Mouse (Mus musculus) limb, embryonic 10.5 days (tissue): ENCODE data around the gene Apod. TPM values are rescaled to one million over a fixed set of nuclear protein-coding genes. Genes with fewer than 3 reads are reported as not detected.

Experiments
- DNase-seq: peaks from one replicate; pipeline ENCODE4 v3.0.0-alpha.2; 2017; ENCODE audit warnings: low spot score
- H3K27ac ChIP-seq: fragments of 300-500 bp; sonication (generic); 2 replicates; pipeline ENCODE4 v1.5.1; 2016; ENCODE audit warnings: mild to moderate bottlenecking
- H3K27me3 ChIP-seq: fragments of 300-500 bp; sonication (generic); 2 replicates; pipeline ENCODE4 v1.6.1; 2016; ENCODE audit warnings: low read depth, mild to moderate bottlenecking; ENCODE audit not compliant: poor library complexity, severe bottlenecking
- H3K36me3 ChIP-seq: fragments of 300-500 bp; sonication (generic); 2 replicates; pipeline ENCODE4 v1.6.1; 2016; ENCODE audit warnings: mild to moderate bottlenecking, moderate library complexity
- H3K4me1 ChIP-seq: fragments of 300-500 bp; sonication (generic); 2 replicates; pipeline ENCODE4 v1.6.1; 2016
- H3K4me3 ChIP-seq: fragments of 300-500 bp; sonication (generic); 2 replicates; pipeline ENCODE4 v1.5.1; 2016; ENCODE audit warnings: mild to moderate bottlenecking, moderate library complexity
- H3K9me3 ChIP-seq: fragments of 300-500 bp; sonication (generic); replicated peaks from 2 replicates; pipeline ENCODE4 v1.6.1; 2016; ENCODE audit warnings: mild to moderate bottlenecking
- WGBS: fragments of 180-500 bp; shearing (Covaris S2); methylation state at CpG from one replicate; pipeline ENCODE4 v1.1.7; 2016; 5-methylcytosine and 5-hydroxymethylcytosine counted together
- polyA plus RNA-seq: library from polyadenylated mRNA; unstranded; fragments of >200 nt; fragmentation: Nextera tagmentation; extraction: Ambion mirVana; gene quantifications from 2 replicates; pipeline ENCODE4 v1.2.1, GENCODE M21; 2016

Gene Apod
- 5.9 and 6.5 TPM in 2 replicates for polyA plus RNA-seq

- no peak within 1 kb of the TSS for H3K4me3 ChIP-seq
- H3K9me3 ChIP-seq = no peaks in the 10 kb centered on the region
- H3K4me1 ChIP-seq = peaks cover 41% of the 10 kb centered on the region
- H3K36me3 ChIP-seq = no peaks in the 10 kb centered on the region
- peak within 1 kb of the TSS; percentile 80 for H3K27ac ChIP-seq
- 72% methylated on average over 9 of the region's 9 CpGs for WGBS
- no peaks in the 10 kb centered on the region for H3K27me3 ChIP-seq
- DNase-seq = peak; percentile 36
These were observed at the start of gene Apod for GRCm38 (mm10) chr16:31314497-31315233. TSS of gene Apod (minus strand) at chr16:31314808.

- H3K9me3 ChIP-seq = no peaks in the 10 kb centered on the region
- peaks cover 19% of the 10 kb centered on the region; the same call in 1 of the 2 replicates for H3K4me1 ChIP-seq
- H3K27ac ChIP-seq = no peak overlapping the region
- no peaks in the 10 kb centered on the region for H3K36me3 ChIP-seq
- no peak for DNase-seq
- no peaks in the 10 kb centered on the region for H3K27me3 ChIP-seq
- WGBS = 75% methylated on average over 11 of the region's 11 CpGs
- no peak overlapping the region for H3K4me3 ChIP-seq
These were observed 49.3 kb upstream of the Apod start for GRCm38 (mm10) chr16:31363685-31364436.

GRCm38 (mm10) chr16:31359542-31359941, 44.9 kb upstream of the Apod start:
- H3K27ac ChIP-seq = no peak overlapping the region

GRCm38 (mm10) chr16:31358991-31359390, 44.4 kb upstream of the Apod start:
- no peaks in the 10 kb centered on the region for H3K36me3 ChIP-seq
- H3K4me1 ChIP-seq = peaks cover 21% of the 10 kb centered on the region; the same call in 1 of the 2 replicates
- H3K9me3 ChIP-seq = no peaks in the 10 kb centered on the region
- peaks cover 11% of the 10 kb centered on the region; the same call in 1 of the 2 replicates for H3K27me3 ChIP-seq
- no peak overlapping the region for H3K27ac ChIP-seq
- no peak overlapping the region for H3K4me3 ChIP-seq
- no peak for DNase-seq
- 34% methylated on average over 9 of the region's 9 CpGs for WGBS

More at GRCm38 (mm10) chr16:31359542-31359941, 44.9 kb upstream of the Apod start:
- Histone ChIP-seq H3K36me3 (no peaks in the 10 kb centered on the region), H3K9me3 (no peaks in the 10 kb centered on the region), H3K4me3 (no peak overlapping the region), H3K27me3 (peaks cover 11% of the 10 kb centered on the region; the same call in 1 of the 2 replicates), H3K4me1 (peaks cover 22% of the 10 kb centered on the region; the same call in 1 of the 2 replicates)
- WGBS = 62% methylated on average over 5 of the region's 5 CpGs
- DNase-seq = no peak

- DNase-seq = no peak
- H3K36me3 ChIP-seq = no peaks in the 10 kb centered on the region
- WGBS = 44% methylated on average over 15 of the region's 15 CpGs
- H3K27ac ChIP-seq = no peak overlapping the region
- H3K4me1 ChIP-seq = peaks cover 17% of the 10 kb centered on the region; the same call in 1 of the 2 replicates
- H3K4me3 ChIP-seq = no peak overlapping the region
- H3K27me3 ChIP-seq = peaks cover 11% of the 10 kb centered on the region; the same call in 1 of the 2 replicates
- H3K9me3 ChIP-seq = no peaks in the 10 kb centered on the region
These were observed 44.0 kb upstream of the Apod start for GRCm38 (mm10) chr16:31358576-31358975.

GRCm38 (mm10) chr16:31355882-31356281, 41.3 kb upstream of the Apod start:
- 67% methylated on average over 6 of the region's 6 CpGs for WGBS
- Histone ChIP-seq H3K27ac (no peak overlapping the region), H3K27me3 (peaks cover 11% of the 10 kb centered on the region; the same call in 1 of the 2 replicates), H3K4me3 (no peak overlapping the region), H3K4me1 (peaks cover 14% of the 10 kb centered on the region; the same call in 1 of the 2 replicates), H3K36me3 (no peaks in the 10 kb centered on the region), H3K9me3 (no peaks in the 10 kb centered on the region)
- no peak for DNase-seq

GRCm38 (mm10) chr16:31354341-31355329, 40.0 kb upstream of the Apod start:
- Histone ChIP-seq H3K27ac (no peak overlapping the region), H3K4me1 (peaks cover 10% of the 10 kb centered on the region; the same call in 1 of the 2 replicates), H3K9me3 (no peaks in the 10 kb centered on the region), H3K27me3 (peaks cover 17% of the 10 kb centered on the region), H3K4me3 (no peak overlapping the region), H3K36me3 (no peaks in the 10 kb centered on the region)
- 38% methylated on average over 17 of the region's 17 CpGs for WGBS
- peak; percentile 88 for DNase-seq

- Histone ChIP-seq H3K27ac (no peak overlapping the region), H3K36me3 (no peaks in the 10 kb centered on the region), H3K4me3 (no peak overlapping the region), H3K27me3 (peaks cover 23% of the 10 kb centered on the region), H3K4me1 (0 out of 2 replicates have a peak, but pooled peaks cover 4% of the 10 kb centered on the region), H3K9me3 (no peaks in the 10 kb centered on the region)
- DNase-seq = no peak
- WGBS = 77% methylated on average over 4 of the region's 4 CpGs
These were observed 38.4 kb upstream of the Apod start for GRCm38 (mm10) chr16:31352996-31353395.

- 12% methylated on average over 14 of the region's 14 CpGs for WGBS
- Histone ChIP-seq H3K36me3 (no peaks in the 10 kb centered on the region), H3K9me3 (no peaks in the 10 kb centered on the region), H3K27me3 (peaks cover 11% of the 10 kb centered on the region), H3K27ac (peak overlapping the region; percentile 39; the same call in 1 of the 2 replicates), H3K4me3 (peak overlapping the region; percentile 41), H3K4me1 (peaks cover 10% of the 10 kb centered on the region)
- DNase-seq = peak; percentile 64
These were observed 33.0 kb upstream of the Apod start for GRCm38 (mm10) chr16:31347581-31347980.

GRCm38 (mm10) chr16:31342966-31343365, 28.4 kb upstream of the Apod start:
- DNase-seq = no peak
- Histone ChIP-seq H3K36me3 (no peaks in the 10 kb centered on the region), H3K9me3 (no peaks in the 10 kb centered on the region), H3K27me3 (no peaks in the 10 kb centered on the region), H3K4me3 (no peak overlapping the region), H3K4me1 (peaks cover 12% of the 10 kb centered on the region), H3K27ac (peak overlapping the region; percentile 40; the same call in 1 of the 2 replicates)
- 25% methylated on average over 2 of the region's 2 CpGs for WGBS

- no peaks in the 10 kb centered on the region for H3K27me3 ChIP-seq
- no peak overlapping the region for H3K4me3 ChIP-seq
- H3K9me3 ChIP-seq = no peaks in the 10 kb centered on the region
- peak overlapping the region; percentile 40; the same call in 1 of the 2 replicates for H3K27ac ChIP-seq
- no peaks in the 10 kb centered on the region for H3K36me3 ChIP-seq
- 31% methylated on average over 5 of the region's 5 CpGs for WGBS
- no peak for DNase-seq
- H3K4me1 ChIP-seq = peaks cover 9% of the 10 kb centered on the region
These were observed 27.9 kb upstream of the Apod start for GRCm38 (mm10) chr16:31342556-31342955.

GRCm38 (mm10) chr16:31339332-31339731, 24.7 kb upstream of the Apod start:
- H3K4me1 ChIP-seq = peaks cover 8% of the 10 kb centered on the region
- no peaks in the 10 kb centered on the region for H3K36me3 ChIP-seq
- H3K4me3 ChIP-seq = no peak overlapping the region
- H3K27me3 ChIP-seq = no peaks in the 10 kb centered on the region
- H3K27ac ChIP-seq = no peak overlapping the region
- DNase-seq = no peak
- no peaks in the 10 kb centered on the region for H3K9me3 ChIP-seq
- WGBS = 30% methylated on average over 5 of the region's 5 CpGs
